Mouse (Mus musculus): ENCODE measurements around the gene Xylt1. TPM values are rescaled to one million over a fixed set of nuclear protein-coding genes. Genes with fewer than 3 reads are reported as not detected.

Xylt1 gene
- polyA plus RNA-seq, 2 experiments from 2014 or later = 2.7 to 3.0 TPM

GRCm38 (mm10) chr7:117395511-117395910 is 14.7 kb downstream of the Xylt1 start:
- no peak for ATAC-seq

- ATAC-seq = no peak
Measured at GRCm38 (mm10) chr7:117397877-117398276, 17.1 kb downstream of the Xylt1 start.

- ATAC-seq = no peak
Measured at GRCm38 (mm10) chr7:117399971-117400370, 19.2 kb downstream of the Xylt1 start.

- ATAC-seq = no peak
Measured at GRCm38 (mm10) chr7:117401581-117401980, 20.8 kb downstream of the Xylt1 start.

- ATAC-seq = no peak
Measured at GRCm38 (mm10) chr7:117406336-117406735, 25.6 kb downstream of the Xylt1 start.

GRCm38 (mm10) chr7:117409268-117409988 is 28.6 kb downstream of the Xylt1 start:
- ATAC-seq = no peak

GRCm38 (mm10) chr7:117411874-117412273 is 31.1 kb downstream of the Xylt1 start:
- no peak for ATAC-seq

- no peak for ATAC-seq
Measured at GRCm38 (mm10) chr7:117412405-117412804, 31.6 kb downstream of the Xylt1 start.

GRCm38 (mm10) chr7:117414341-117415008 is 33.7 kb downstream of the Xylt1 start:
- peak; percentile 90 for ATAC-seq

GRCm38 (mm10) chr7:117415009-117415363 is 34.2 kb downstream of the Xylt1 start:
- no peak for ATAC-seq

GRCm38 (mm10) chr7:117419041-117419440 is 38.3 kb downstream of the Xylt1 start:
- no peak for ATAC-seq

GRCm38 (mm10) chr7:117419846-117420245 is 39.1 kb downstream of the Xylt1 start:
- ATAC-seq = no peak

- no peak for ATAC-seq
Measured at GRCm38 (mm10) chr7:117420301-117420700, 39.5 kb downstream of the Xylt1 start.

- ATAC-seq = no peak
Measured at GRCm38 (mm10) chr7:117420836-117421566, 40.2 kb downstream of the Xylt1 start.

- ATAC-seq = peak; percentile 12
Measured at GRCm38 (mm10) chr7:117424841-117425240, 44.1 kb downstream of the Xylt1 start.

- ATAC-seq = no peak
Measured at GRCm38 (mm10) chr7:117426366-117426765, 45.6 kb downstream of the Xylt1 start.

- peak; percentile 93 for ATAC-seq
Measured at GRCm38 (mm10) chr7:117428690-117429224, 48.0 kb downstream of the Xylt1 start.

- ATAC-seq = peak; percentile 6
Measured at GRCm38 (mm10) chr7:117429483-117429882, 48.7 kb downstream of the Xylt1 start.

- ATAC-seq = no peak
Measured at GRCm38 (mm10) chr7:117429895-117430294, 49.1 kb downstream of the Xylt1 start.

- no peak for ATAC-seq
Measured at GRCm38 (mm10) chr7:117430361-117430935, 49.7 kb downstream of the Xylt1 start.

- ATAC-seq = no peak
Measured at GRCm38 (mm10) chr7:117433641-117434040, 52.9 kb downstream of the Xylt1 start.

GRCm38 (mm10) chr7:117435091-117435490 is 54.3 kb downstream of the Xylt1 start:
- no peak for ATAC-seq
